Mouse (Mus musculus): ENCODE data around the gene Ephb1. TPM values are rescaled to one million over a fixed set of nuclear protein-coding genes. Genes with fewer than 3 reads are reported as not detected.
A peak's percentile ranks its signal among the peaks of the same experiment; 100 is the strongest.

Gene Ephb1
- polyA plus RNA-seq, 1 experiment from 2014 or later, result 38.8 TPM

DNA sequence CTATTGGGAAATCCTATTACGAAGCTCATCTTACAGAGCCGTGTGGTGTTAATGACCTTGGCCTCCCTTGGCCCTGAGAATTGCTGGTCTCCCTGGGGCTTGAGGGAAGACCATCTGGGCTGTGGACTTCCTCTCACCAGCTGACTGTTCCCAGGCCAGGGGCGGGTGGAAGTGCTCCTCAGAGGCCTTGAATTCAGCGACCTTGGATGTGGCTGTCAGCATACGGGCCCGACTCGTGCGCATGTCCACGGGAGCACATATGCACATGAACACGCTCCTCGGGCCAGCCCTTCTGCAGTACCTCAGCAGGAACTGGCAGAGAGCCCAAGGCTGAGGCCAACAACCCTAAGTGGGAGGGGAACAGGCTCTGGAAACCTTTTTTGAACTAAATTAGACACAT is 165.1 kb downstream of the Ephb1 start:
- peaks cover 27% of the 10 kb centered on the region for H3K4me1 ChIP-seq
- no peak overlapping the region for H3K9ac ChIP-seq (replicated peaks)
- peaks cover 12% of the 10 kb centered on the region; the same call in 1 of the 2 replicates for H3K27me3 ChIP-seq (replicated peaks)
- no peaks in the 10 kb centered on the region for H3K9me3 ChIP-seq (replicated peaks)
- 27% methylated on average over 11 of the region's 11 CpGs for WGBS
- no peak overlapping the region for H3K4me3 ChIP-seq (replicated peaks)
- no peak overlapping the region for H3K27ac ChIP-seq (replicated peaks)
- H3K4me2 ChIP-seq, result no peak overlapping the region
- no peaks in the 10 kb centered on the region for H3K36me3 ChIP-seq
- ATAC-seq (ENCODE audit: low FRiP score), result peak; percentile 18; the same call in 1 of the 2 replicates

DNA sequence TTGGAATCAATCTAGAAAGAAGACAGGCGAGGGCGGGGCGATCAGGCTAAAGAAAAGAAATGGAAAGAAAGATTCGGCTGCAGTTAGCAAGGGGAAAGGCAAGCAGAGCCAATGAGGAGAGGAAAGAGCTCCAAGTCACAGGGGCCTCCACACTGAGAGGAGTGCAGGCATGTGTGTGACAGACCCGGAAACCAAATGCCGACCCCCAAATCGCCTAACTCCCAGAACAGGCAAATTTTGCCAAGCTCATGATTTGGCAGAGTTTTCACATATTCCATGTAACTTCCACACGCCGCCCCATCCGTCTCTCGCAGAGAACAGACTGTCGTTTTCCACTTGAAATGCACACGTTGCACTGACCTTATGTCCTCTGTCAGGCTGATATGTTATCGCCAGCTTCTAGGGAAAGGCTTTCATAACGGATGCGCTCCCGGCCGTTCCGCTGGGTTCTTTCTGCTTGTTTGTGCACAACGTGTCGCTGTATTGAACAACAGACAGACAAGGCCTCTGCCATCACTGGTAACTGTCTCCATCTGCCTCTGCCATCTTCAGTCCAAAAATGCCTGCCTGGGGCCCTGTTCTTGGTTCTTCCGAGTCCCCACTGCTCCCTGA is 170.7 kb downstream of the Ephb1 start:
- no peaks in the 10 kb centered on the region for H3K9me3 ChIP-seq (replicated peaks)
- H3K4me3 ChIP-seq (replicated peaks), result no peak overlapping the region
- 51% methylated on average over 22 of the region's 22 CpGs for WGBS
- H3K36me3 ChIP-seq, result no peaks in the 10 kb centered on the region
- H3K27me3 ChIP-seq (replicated peaks), result 0 out of 2 replicates have a peak, but pooled peaks cover 8% of the 10 kb centered on the region
- no peak overlapping the region for H3K9ac ChIP-seq (replicated peaks)
- H3K4me1 ChIP-seq, result peaks cover 24% of the 10 kb centered on the region
- H3K27ac ChIP-seq (replicated peaks), result no peak overlapping the region
- ATAC-seq (ENCODE audit: low FRiP score), result no peak
- no peak overlapping the region for H3K4me2 ChIP-seq

DNA sequence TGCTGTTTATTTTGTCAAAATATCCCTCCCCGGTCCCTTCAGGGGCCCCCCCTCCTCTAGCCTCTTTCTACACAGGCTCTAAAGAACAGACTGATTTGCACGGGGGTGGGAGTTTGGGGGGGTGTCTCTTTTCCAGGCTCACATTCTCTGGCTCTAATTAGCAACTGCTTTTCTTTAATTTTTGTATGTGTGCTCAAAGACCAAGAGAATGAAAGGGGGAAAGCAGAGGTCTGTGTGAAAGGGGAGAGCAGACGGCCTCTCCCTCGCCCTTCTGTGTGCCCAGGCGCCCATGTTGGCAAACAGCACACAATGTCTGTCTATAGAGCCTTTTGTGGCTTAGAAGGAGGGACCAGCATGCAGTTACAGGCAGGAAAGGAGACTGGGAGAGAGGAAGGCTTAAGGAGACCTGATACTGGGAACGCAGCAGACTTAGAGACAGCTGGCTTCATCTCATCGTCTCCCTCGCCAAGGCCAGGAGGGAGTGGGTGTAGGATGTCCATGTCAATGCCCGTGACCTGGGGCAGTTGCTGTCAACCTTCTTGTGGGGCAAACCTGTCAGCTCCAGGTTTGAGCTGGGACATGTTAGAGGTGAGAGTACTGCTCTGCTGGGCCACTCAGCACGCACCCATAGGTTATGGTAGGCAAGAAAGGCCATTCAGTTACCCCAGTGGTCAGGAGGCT is 172.5 kb downstream of the Ephb1 start:
- no peak overlapping the region for H3K4me3 ChIP-seq (replicated peaks)
- H3K4me2 ChIP-seq, result no peak overlapping the region
- H3K9me3 ChIP-seq (replicated peaks), result no peaks in the 10 kb centered on the region
- peaks cover 24% of the 10 kb centered on the region for H3K4me1 ChIP-seq
- peak; percentile 35; the same call in 1 of the 2 replicates for ATAC-seq (ENCODE audit: low FRiP score)
- H3K36me3 ChIP-seq, result no peaks in the 10 kb centered on the region
- H3K9ac ChIP-seq (replicated peaks), result no peak overlapping the region
- 50% methylated on average over 10 of the region's 10 CpGs for WGBS
- 0 out of 2 replicates have a peak, but pooled peaks cover 8% of the 10 kb centered on the region for H3K27me3 ChIP-seq (replicated peaks)
- peak overlapping the region; percentile 48; the same call in 1 of the 2 replicates for H3K27ac ChIP-seq (replicated peaks)

DNA sequence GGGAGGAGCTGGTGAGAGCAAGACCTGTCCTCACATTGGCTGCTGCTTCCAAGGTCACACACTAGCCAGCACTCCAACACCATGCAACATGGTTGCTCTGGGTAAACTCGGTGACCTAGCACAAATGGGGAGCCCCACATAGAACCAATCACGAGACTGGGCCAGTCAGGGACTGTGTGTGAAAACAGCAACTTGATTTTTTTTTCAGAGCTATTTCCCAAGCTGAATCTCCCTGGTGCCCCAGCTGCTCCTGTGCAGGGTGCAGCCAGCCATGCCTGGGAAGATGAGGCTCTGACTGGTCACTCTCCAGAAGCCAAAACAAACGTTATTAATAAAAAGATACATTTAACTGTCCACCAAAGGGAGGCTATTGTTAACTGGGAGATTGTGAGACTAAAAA is 173.2 kb downstream of the Ephb1 start:
- WGBS, result 32% methylated on average over 3 of the region's 3 CpGs
- Histone ChIP-seq H3K4me1 (peaks cover 24% of the 10 kb centered on the region), H3K27ac (replicated peaks) (peak overlapping the region; percentile 48; the same call in 1 of the 2 replicates)

DNA sequence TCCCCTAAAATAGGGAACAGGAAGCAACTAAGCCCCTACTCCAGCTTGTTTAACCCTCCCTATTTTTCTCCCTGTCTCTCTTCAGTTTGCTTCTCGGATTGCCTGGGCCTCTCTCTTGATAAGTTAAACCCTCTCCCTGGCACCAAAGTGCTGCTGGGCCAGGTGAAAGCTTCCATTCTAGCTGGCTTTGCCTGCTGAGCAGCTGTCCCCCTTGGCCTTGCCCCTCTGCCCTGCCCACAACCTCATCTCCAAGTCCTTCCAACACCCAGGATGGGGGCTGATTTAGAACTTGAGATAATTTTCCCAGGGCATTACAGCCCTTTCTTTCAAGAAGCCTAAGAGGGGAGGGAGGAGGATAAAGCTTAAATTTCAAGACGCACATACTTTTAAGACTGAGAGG is 174.0 kb downstream of the Ephb1 start:
- 75% methylated on average over 2 of the region's 2 CpGs for WGBS
- no peak for ATAC-seq (ENCODE audit: low FRiP score)
- no peaks in the 10 kb centered on the region for H3K36me3 ChIP-seq
- H3K4me2 ChIP-seq, result no peak overlapping the region
- H3K4me3 ChIP-seq (replicated peaks), result no peak overlapping the region
- no peak overlapping the region for H3K27ac ChIP-seq (replicated peaks)
- H3K4me1 ChIP-seq, result peaks cover 24% of the 10 kb centered on the region
- no peaks in the 10 kb centered on the region for H3K9me3 ChIP-seq (replicated peaks)
- H3K27me3 ChIP-seq (replicated peaks), result 0 out of 2 replicates have a peak, but pooled peaks cover 4% of the 10 kb centered on the region
- H3K9ac ChIP-seq (replicated peaks), result no peak overlapping the region

More for the DNA sequence above, 173.2 kb downstream of the Ephb1 start:
- Histone ChIP-seq H3K36me3 (no peaks in the 10 kb centered on the region), H3K9ac (replicated peaks) (no peak overlapping the region), H3K27me3 (replicated peaks) (0 out of 2 replicates have a peak, but pooled peaks cover 8% of the 10 kb centered on the region), H3K4me3 (replicated peaks) (no peak overlapping the region), H3K9me3 (replicated peaks) (no peaks in the 10 kb centered on the region), H3K4me2 (no peak overlapping the region)
- no peak; the same call in 1 of the 2 replicates for ATAC-seq (ENCODE audit: low FRiP score)

DNA sequence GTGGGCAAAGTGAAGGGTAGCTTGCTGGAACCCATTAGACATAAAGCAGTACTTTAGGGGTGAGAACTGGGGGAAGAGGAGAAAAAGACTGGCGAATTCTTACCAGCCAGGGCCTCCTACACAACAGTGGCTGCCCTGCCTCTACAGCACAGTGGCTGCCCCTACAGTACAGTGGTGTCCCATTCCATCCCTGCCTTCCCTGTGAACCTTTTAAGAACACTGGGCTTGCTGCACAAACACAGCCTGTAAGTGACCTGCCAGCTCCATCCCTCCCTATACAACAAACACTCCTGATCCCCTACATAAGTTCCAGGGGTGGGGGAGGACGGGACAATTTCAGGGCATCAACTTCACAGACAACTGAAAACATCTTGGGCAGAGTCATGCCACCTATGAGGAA is 174.4 kb downstream of the Ephb1 start:
- Histone ChIP-seq H3K4me2 (no peak overlapping the region), H3K9ac (replicated peaks) (no peak overlapping the region), H3K4me3 (replicated peaks) (no peak overlapping the region), H3K27me3 (replicated peaks) (0 out of 2 replicates have a peak, but pooled peaks cover 4% of the 10 kb centered on the region), H3K36me3 (no peaks in the 10 kb centered on the region), H3K4me1 (peaks cover 24% of the 10 kb centered on the region), H3K27ac (replicated peaks) (no peak overlapping the region), H3K9me3 (replicated peaks) (no peaks in the 10 kb centered on the region)
- ATAC-seq (ENCODE audit: low FRiP score), result no peak
- 84% methylated on average over 2 of the region's 2 CpGs for WGBS

DNA sequence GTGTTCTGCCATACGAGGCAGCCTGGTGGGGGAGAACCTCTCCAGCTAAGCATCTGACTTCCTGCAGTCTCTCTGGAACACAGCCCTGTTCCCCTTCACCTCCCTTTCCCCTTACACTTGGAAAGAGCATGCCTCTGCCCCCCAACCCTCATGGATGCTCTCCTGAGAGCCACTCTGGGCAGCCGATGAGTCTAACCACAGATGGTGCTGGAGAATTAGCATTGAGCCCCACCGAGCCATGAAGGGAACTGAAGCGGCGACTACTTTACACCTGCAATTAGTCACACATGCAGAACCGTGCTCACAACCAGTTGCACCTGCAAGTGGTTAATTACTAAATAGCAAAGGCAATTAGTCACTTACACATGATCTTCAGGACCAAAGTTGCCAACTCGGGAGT is 184.8 kb downstream of the Ephb1 start:
- Histone ChIP-seq H3K4me3 (replicated peaks) (no peak overlapping the region), H3K4me1 (no peaks in the 10 kb centered on the region), H3K9me3 (replicated peaks) (no peaks in the 10 kb centered on the region), H3K4me2 (no peak overlapping the region), H3K36me3 (no peaks in the 10 kb centered on the region), H3K27me3 (replicated peaks) (no peaks in the 10 kb centered on the region), H3K27ac (replicated peaks) (no peak overlapping the region), H3K9ac (replicated peaks) (no peak overlapping the region)
- WGBS, result 50% methylated on average over 7 of the region's 7 CpGs
- no peak for ATAC-seq (ENCODE audit: low FRiP score)

DNA sequence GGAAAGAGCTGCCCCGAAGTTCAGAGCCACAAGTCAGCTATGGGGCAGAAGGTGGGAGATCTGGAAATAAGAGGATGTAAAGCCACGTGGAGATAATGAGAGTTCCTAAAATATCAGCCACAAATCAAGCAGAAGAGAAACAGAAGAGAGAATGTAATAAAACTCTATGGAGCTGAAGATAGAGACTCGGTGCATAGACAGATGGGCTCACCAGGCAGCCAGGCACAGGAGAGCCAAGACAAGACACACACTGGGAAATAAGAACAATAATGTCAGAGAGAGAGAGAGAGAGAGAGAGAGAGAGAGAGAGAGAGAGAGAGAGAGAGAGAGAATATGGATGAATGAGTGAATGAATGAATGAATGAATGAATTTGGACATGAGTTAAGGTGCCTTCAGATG is 198.6 kb downstream of the Ephb1 start:
- Histone ChIP-seq H3K4me1 (no peaks in the 10 kb centered on the region), H3K9me3 (replicated peaks) (no peaks in the 10 kb centered on the region), H3K27me3 (replicated peaks) (no peaks in the 10 kb centered on the region), H3K4me2 (no peak overlapping the region), H3K9ac (replicated peaks) (no peak overlapping the region), H3K27ac (replicated peaks) (no peak overlapping the region), H3K36me3 (no peaks in the 10 kb centered on the region), H3K4me3 (replicated peaks) (no peak overlapping the region)
- ATAC-seq (ENCODE audit: low FRiP score), result no peak
- WGBS, result 52% methylated on average over 3 of the region's 3 CpGs

DNA sequence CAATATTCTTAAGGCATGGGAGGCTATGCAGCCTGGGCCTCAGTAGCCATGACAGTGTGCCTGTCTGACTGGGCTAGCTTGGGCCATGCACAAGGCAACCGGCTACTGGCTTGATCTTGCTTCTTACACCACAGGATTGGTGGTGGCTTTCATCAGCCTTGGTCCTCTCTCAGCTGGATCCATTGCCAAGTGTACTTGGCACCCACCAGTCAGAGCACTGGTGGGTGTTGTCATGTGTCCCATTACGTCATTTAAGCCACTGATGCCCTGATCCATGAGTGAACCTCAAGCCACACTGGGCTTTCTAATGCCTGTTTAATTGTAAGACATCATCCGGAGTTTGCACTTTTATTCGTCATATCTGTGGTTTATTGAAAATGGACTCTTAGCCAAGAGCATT is 215.3 kb downstream of the Ephb1 start:
- H3K9ac ChIP-seq (replicated peaks), result no peak overlapping the region
- H3K4me3 ChIP-seq (replicated peaks), result no peak overlapping the region
- no peak overlapping the region for H3K27ac ChIP-seq (replicated peaks)
- 92% methylated on average over 4 of the region's 4 CpGs for WGBS
- no peaks in the 10 kb centered on the region for H3K27me3 ChIP-seq (replicated peaks)
- peaks cover 11% of the 10 kb centered on the region; the same call in 1 of the 2 replicates for H3K4me1 ChIP-seq
- no peak overlapping the region for H3K4me2 ChIP-seq
- no peaks in the 10 kb centered on the region for H3K36me3 ChIP-seq
- no peak for ATAC-seq (ENCODE audit: low FRiP score)
- H3K9me3 ChIP-seq (replicated peaks), result no peaks in the 10 kb centered on the region

DNA sequence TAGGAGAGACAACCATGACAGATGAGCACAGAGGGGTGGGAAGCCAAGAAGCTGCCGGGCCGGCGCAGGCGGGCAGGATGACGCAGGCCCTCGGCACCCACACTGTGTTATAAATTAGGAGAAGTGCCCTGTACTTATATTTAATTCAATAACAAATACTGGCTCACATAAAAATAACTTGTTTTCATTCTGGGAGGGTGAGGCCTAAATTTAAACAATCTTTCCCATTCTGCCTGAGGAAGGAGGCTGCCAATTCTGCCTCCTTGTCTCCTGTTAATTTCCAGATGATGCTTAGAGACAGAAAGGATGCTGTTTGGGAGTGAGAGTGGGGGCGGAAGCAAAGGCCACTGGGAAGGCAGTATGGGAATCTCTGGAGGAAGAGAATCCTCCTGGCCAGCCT is 215.8 kb downstream of the Ephb1 start:
- Histone ChIP-seq H3K27me3 (replicated peaks) (no peaks in the 10 kb centered on the region), H3K36me3 (no peaks in the 10 kb centered on the region), H3K9ac (replicated peaks) (no peak overlapping the region), H3K4me2 (no peak overlapping the region), H3K27ac (replicated peaks) (no peak overlapping the region), H3K4me1 (peaks cover 11% of the 10 kb centered on the region; the same call in 1 of the 2 replicates), H3K9me3 (replicated peaks) (no peaks in the 10 kb centered on the region), H3K4me3 (replicated peaks) (no peak overlapping the region)
- 69% methylated on average over 7 of the region's 7 CpGs for WGBS
- ATAC-seq (ENCODE audit: low FRiP score), result no peak

DNA sequence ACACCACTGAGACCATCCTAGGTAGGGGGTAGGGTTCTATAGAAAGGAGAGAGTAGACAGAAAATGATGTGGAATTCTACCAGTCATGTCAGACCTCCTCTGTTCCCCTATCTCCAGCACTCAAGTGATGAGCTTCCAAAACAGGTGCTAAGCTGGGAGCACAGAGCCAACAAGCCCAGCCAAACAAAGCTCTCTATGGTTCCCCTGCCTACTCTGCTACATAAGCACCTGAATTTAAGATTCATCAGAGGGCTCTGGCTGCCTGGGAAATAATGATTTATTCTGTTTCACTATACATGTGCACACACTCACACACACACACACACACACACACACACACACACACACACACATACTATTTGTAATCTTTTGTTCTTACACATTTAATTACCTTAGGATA is 216.3 kb downstream of the Ephb1 start:
- Histone ChIP-seq H3K36me3 (no peaks in the 10 kb centered on the region), H3K4me3 (replicated peaks) (no peak overlapping the region), H3K4me2 (no peak overlapping the region), H3K9me3 (replicated peaks) (no peaks in the 10 kb centered on the region), H3K9ac (replicated peaks) (no peak overlapping the region), H3K27me3 (replicated peaks) (no peaks in the 10 kb centered on the region), H3K27ac (replicated peaks) (no peak overlapping the region), H3K4me1 (peaks cover 11% of the 10 kb centered on the region; the same call in 1 of the 2 replicates)
- ATAC-seq (ENCODE audit: low FRiP score), result no peak

DNA sequence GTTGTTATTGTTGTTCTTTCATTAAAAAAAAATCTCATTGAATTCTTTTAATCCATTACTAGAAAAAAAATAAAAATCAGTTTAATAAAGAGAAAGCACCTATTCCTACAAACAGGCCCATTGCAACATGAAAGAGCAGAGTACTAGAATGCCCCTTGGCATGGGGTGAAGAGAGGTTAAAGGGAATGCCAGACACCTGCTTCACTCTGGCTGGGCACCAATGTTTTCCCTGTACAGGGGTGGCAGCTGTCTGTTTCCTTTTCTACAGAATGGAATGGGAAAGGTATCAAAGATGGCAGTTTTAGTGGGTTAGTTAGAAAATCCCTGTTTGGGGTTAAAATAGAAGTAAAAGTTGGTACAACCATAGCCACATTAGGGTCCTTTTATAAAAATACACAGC is 224.0 kb downstream of the Ephb1 start:
- Histone ChIP-seq H3K9me3 (replicated peaks) (no peaks in the 10 kb centered on the region), H3K4me3 (replicated peaks) (no peak overlapping the region), H3K27ac (replicated peaks) (no peak overlapping the region), H3K9ac (replicated peaks) (no peak overlapping the region), H3K27me3 (replicated peaks) (no peaks in the 10 kb centered on the region), H3K4me2 (no peak overlapping the region), H3K36me3 (no peaks in the 10 kb centered on the region), H3K4me1 (peaks cover 12% of the 10 kb centered on the region)
- no peak for ATAC-seq (ENCODE audit: low FRiP score)
